Mouse (Mus musculus): Measurements from ENCODE around the gene Tgm1. TPM values are rescaled to one million over a fixed set of nuclear protein-coding genes. Genes with fewer than 3 reads are reported as not detected.

Gene Tgm1
- total RNA-seq, 2 experiments from 2014 or later, result not detected

DNA sequence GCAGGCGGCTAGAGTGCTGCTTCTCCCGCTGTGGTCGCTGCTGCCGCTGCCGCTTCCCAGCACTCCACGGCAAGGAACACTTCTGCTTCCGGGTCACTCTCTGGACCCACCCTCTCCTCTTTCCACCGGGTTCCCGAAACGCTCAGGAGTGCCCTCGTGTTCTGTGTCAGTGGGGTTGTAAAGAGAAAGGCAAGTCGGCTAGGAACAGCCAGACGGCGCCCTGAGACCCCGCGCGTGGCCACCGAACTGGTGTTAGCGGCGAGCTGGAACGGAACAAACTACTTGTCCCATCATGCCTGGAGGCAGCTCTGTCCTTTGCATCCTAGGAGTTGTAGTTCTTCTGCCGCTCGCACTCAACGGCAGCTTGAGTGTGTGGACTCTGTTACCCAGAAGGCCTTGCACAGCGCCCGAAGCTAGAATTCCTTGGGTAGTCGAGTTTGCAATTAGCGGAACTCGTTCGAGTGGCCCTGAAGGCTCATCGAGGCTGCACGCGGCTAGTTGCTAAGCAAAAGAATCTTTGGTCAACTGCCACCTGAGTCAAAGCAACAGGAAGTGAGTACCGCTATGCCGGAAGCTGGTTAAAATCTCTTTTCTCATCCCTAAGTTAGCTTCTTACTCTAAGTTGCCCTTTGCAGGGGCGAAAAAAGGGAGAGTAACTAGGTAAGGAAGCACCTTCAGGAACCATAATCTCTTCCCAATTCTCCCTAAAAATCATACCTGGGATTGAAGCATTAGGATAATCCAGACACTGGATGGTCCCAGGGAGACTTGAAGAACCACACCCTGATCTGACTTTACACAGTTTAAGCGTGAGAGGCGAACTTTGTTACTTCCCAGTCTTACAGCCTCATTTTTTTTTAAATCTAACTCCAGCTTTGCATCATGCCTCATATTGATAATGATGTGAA lies 41.6 kb downstream of the Tgm1 start, which contains the start of the genes Gmpr2 and Nedd8:
Gene Gmpr2 (plus strand): TSS at position 109 of the 908 bp plus-strand sequence.
Gene Nedd8 (minus strand): TSS at position 292 of the 908 bp plus-strand sequence.
- DNase-seq, result peak; percentile 91

DNA sequence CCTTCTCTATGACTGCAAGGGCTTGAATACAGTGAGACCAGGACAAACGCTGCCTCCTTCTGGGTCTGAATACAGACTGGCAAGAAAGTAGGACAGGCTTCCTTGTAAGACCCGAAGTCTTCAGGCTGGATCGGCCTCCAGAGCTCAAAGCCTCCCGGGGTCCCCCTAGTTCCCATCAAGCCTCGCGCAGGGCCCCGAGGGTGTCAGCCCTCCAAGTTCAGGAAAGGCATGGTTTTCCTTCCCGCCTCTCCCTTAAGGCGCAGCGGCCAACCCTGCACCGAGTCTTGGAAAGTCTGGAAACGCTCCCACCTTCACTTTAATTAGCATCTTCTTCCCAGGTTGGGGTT lies 42.3 kb downstream of the Tgm1 start:
- DNase-seq, result no peak

DNA sequence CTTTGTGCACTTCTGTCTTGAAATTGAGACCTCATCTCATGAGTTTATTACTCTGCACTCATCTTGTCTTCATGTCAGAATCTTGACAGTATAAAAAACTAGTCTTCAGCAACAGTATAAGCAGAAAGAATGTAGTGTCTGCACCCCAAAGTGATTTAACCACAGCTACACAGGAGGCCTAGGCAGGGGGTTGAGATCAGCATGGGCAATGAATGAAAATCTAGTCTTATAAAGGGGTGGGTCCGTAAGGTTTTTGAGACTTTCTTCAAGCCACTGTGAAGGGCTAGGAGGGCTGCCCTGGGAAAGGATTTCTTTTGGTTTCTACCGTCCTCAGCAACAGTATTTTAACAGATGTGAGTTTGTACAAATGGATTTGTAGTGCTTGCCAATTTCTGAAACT lies 53.1 kb downstream of the Tgm1 start:
- no peak for DNase-seq

- DNase-seq, result peak; percentile 65
Observed at GRCm38 (mm10) chr14:55659960-55660573, 53.7 kb downstream of the Tgm1 start, which contains the start of gene Mdp1. TSS of gene Mdp1 (minus strand) at chr14:55660508.

GRCm38 (mm10) chr14:55658011-55658410 lies 55.7 kb downstream of the Tgm1 start:
- DNase-seq, result no peak

DNA sequence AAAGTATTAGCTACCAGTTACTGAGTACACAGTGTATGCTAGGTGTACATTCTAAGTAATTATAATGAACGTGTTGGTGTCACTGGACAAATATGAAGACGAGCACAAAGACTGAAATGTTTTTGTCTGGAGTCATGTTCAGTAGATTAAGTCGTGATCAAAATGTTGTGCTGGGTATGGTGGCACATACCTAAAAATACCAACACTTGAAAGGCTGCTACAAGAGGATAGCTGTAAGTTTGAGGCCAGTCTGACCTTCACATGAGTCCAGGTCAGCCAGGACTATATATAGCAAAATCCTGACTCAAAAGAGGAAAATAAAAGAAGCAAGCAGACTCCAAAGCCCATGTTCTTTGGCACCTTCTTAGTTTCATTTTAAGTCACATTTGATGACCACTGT lies 56.8 kb downstream of the Tgm1 start:
- DNase-seq, result no peak

GRCm38 (mm10) chr14:55651528-55651927 lies 62.2 kb downstream of the Tgm1 start:
- no peak for DNase-seq

Other genes starting within 250 kb of the Tgm1 start
- 10 to 100 TPM; 42.1 to 47.7 TPM for gene Dhrs4, start 235.2 kb downstream of the Tgm1 start, total RNA-seq (2021)
- gene Carmil3, start 223.3 kb downstream of the Tgm1 start, total RNA-seq (2021), result under 1 TPM; 0.33 to 0.40 TPM
- not detected for gene Cpne6, start 203.5 kb downstream of the Tgm1 start, total RNA-seq (2021)
- gene Nrl, start 188.9 kb downstream of the Tgm1 start, total RNA-seq (2021), result not detected
- gene Pck2, start 173.7 kb downstream of the Tgm1 start, total RNA-seq (2021), result 1 to 10 TPM; 4.7 to 6.9 TPM
- 100 to 1,000 TPM in 1 of 2 experiments, 10 to 100 TPM in 1; 97.3 to 105 TPM for gene Dcaf11, start 153.9 kb downstream of the Tgm1 start, total RNA-seq (2021)
- gene A730061H03Rik, start 153.5 kb downstream of the Tgm1 start, total RNA-seq (2021), result not detected
- 100 to 1,000 TPM; 329 to 343 TPM for gene Fitm1, start 138.3 kb downstream of the Tgm1 start, total RNA-seq (2021)
- gene Psme1, start 135.8 kb downstream of the Tgm1 start, total RNA-seq (2021), result 10 to 100 TPM; 66.4 to 67.6 TPM
- 10 to 100 TPM; 33.4 to 34.1 TPM for gene Emc9, start 128.6 kb downstream of the Tgm1 start, total RNA-seq (2021)
- gene Psme2, start 122.8 kb downstream of the Tgm1 start, total RNA-seq (2021), result 10 to 100 TPM; 42.9 to 58.4 TPM
- gene Rnf31, start 122.2 kb downstream of the Tgm1 start, total RNA-seq (2021), result 10 to 100 TPM; 11.1 to 20.7 TPM
- 1 to 10 TPM; 4.1 to 5.4 TPM for gene Irf9, start 110.4 kb downstream of the Tgm1 start, total RNA-seq (2021)
- under 1 TPM in 1 of 2 experiments, not detected in 1; 0.54 TPM for gene Rec8, start 95.9 kb downstream of the Tgm1 start, total RNA-seq (2021)
- gene Ipo4, start 78.0 kb downstream of the Tgm1 start, total RNA-seq (2021), result 10 to 100 TPM; 56.8 to 76.0 TPM
- 1 to 10 TPM in 1 of 2 experiments, under 1 TPM in 1; 0.72 to 1.2 TPM for gene Gm49378, start 76.0 kb downstream of the Tgm1 start, total RNA-seq (2021)
- gene Tm9sf1, start 70.1 kb downstream of the Tgm1 start, total RNA-seq (2021), result 10 to 100 TPM; 15.8 to 17.6 TPM
- under 1 TPM in 1 of 2 experiments, not detected in 1; 0.24 TPM for gene Tssk4, start 63.7 kb downstream of the Tgm1 start, total RNA-seq (2021)
- gene Mdp1, start 53.4 kb downstream of the Tgm1 start, total RNA-seq (2021), result 10 to 100 TPM; 15.0 to 17.3 TPM
- 1 to 10 TPM; 2.4 to 3.3 TPM for gene Gmpr2, start 42.0 kb downstream of the Tgm1 start, total RNA-seq (2021)
- gene Nedd8, start 41.8 kb downstream of the Tgm1 start, total RNA-seq (2021), result 100 to 1,000 TPM; 180 to 191 TPM
- gene Tinf2, start 32.1 kb downstream of the Tgm1 start, total RNA-seq (2021), result 1 to 10 TPM; 7.5 to 8.2 TPM
- gene Rabggta, start 8.3 kb upstream of the Tgm1 start, total RNA-seq (2021), result 10 to 100 TPM; 10.3 TPM
- gene Dhrs1, start 31.8 kb upstream of the Tgm1 start, total RNA-seq (2021), result 10 to 100 TPM; 29.4 to 32.7 TPM
- gene Nop9, start 31.8 kb upstream of the Tgm1 start, total RNA-seq (2021), result 10 to 100 TPM; 11.3 to 12.0 TPM
- not detected for gene Cideb, start 44.5 kb upstream of the Tgm1 start, total RNA-seq (2021)
- under 1 TPM in 1 of 2 experiments, not detected in 1; 0.10 TPM for gene Ltb4r2, start 47.5 kb upstream of the Tgm1 start, total RNA-seq (2021)
- gene Ltb4r1, start 52.0 kb upstream of the Tgm1 start, total RNA-seq (2021), result not detected
- 1 to 10 TPM; 6.4 to 6.5 TPM for gene Adcy4, start 70.2 kb upstream of the Tgm1 start, total RNA-seq (2021)
- gene Ripk3, start 74.9 kb upstream of the Tgm1 start, total RNA-seq (2021), result 1 to 10 TPM; 1.3 to 1.7 TPM
- 1 to 10 TPM; 3.2 to 5.9 TPM for gene Nfatc4, start 109.2 kb upstream of the Tgm1 start, total RNA-seq (2021)
- 1 to 10 TPM; 2.6 to 4.1 TPM for gene Nynrin, start 140.1 kb upstream of the Tgm1 start, total RNA-seq (2021)
- gene Cbln3, start 170.5 kb upstream of the Tgm1 start, total RNA-seq (2021), result not detected
- 1 to 10 TPM; 7.0 to 9.1 TPM for gene Khnyn, start 171.0 kb upstream of the Tgm1 start, total RNA-seq (2021)
- gene Sdr39u1, start 186.4 kb upstream of the Tgm1 start, total RNA-seq (2021), result 10 to 100 TPM; 95.7 to 98.1 TPM
- 1 to 10 TPM; 2.7 to 4.1 TPM for gene Cma1, start 230.7 kb upstream of the Tgm1 start, total RNA-seq (2021)
- not detected for gene Cma2, start 237.1 kb upstream of the Tgm1 start, total RNA-seq (2021)